Mouse (Mus musculus): ENCODE data around the gene Lrrc2. TPM values are rescaled to one million over a fixed set of nuclear protein-coding genes. Genes with fewer than 3 reads are reported as not detected.

Lrrc2 gene
- total and polyA plus RNA-seq, 3 experiments = 1.6 to 3.6 (median 1.6) TPM

DNA sequence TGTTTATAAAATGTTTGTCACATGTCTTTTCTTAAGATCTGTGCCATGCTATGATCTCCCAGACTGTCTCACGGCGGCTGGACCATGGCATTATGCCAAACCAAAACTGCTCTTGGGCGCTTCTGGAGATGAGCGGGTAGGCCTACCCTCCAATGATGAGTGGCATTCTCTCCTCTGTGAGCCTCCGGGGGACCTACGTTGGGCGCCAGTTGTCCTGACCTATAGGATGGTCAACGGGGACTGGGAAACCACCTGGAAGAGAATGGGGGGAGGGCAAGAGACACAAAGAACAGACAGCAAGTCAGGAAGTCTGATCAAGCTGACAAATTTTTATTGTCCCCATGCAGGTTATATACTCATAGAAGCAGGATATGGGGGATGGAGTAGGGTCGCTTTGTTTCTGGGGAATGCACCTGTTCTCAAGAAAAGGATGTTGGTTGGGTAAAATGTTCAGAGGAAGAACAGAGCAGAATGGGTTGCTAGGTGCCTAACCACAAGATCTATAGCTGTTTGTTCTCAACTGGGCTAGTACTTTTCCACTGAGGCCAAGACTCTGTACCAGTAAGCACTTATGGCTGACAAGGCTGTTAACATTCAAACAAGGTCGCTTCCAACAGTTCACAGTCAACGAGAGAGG is 44.0 kb upstream of the Lrrc2 start:
- no peak overlapping the region for H3K4me2 ChIP-seq (ENCODE audit: insufficient read depth, low read depth, poor library complexity, severe bottlenecking)
- H3K9ac ChIP-seq (ENCODE audit: insufficient read depth, low read depth) = no peak overlapping the region
- no peaks in the 10 kb centered on the region for H3K36me3 ChIP-seq (replicated peaks in 1 of 2; ENCODE audit: control insufficient read depth in 1 of 2, insufficient read depth in 1 of 2, low read length in 1 of 2)
- H3K9me3 ChIP-seq (replicated peaks; ENCODE audit: low read length) = peaks cover 13% of the 10 kb centered on the region
- no peaks in the 10 kb centered on the region for H3K27me3 ChIP-seq (replicated peaks)
- H3K4me3 ChIP-seq (replicated peaks in 1 of 3; ENCODE audit: low read depth in 2 of 3, low read length in 2 of 3, poor library complexity in 1 of 3) = no peak overlapping the region
- dilution Hi-C loops (cut with MboI; ENCODE audit: extremely low pct_ligation_motif_present, extremely low pct_unique_long_range_greater_than_20kb, low sequenced_read_pairs) = no loop called here
- TF ChIP-seq POLR2AphosphoS2 (IDR thresholded peaks at IDR 0.05; ENCODE audit: low read depth, low read length) (no peak), EP300 (IDR thresholded peaks at IDR 0.05; ENCODE audit: low read length) (no peak), IRF4 (IDR thresholded peaks at IDR 0.05; ENCODE audit: low read depth, low read length) (no peak), NELFE (IDR thresholded peaks at IDR 0.05; ENCODE audit: low read depth, low read length) (no peak), TBP (conservative IDR thresholded peaks at IDR 0.05; ENCODE audit: low read depth, low read length) (no peak), MAX (IDR thresholded peaks at IDR 0.05; ENCODE audit: low read length) (no peak), MAZ (IDR thresholded peaks at IDR 0.05; ENCODE audit: low read depth, low read length) (no peak), CHD2 (IDR thresholded peaks at IDR 0.05; ENCODE audit: low read length) (no peak), USF1 (IDR thresholded peaks at IDR 0.05; ENCODE audit: low read depth, low read length) (no peak), ZC3H11A (IDR thresholded peaks at IDR 0.05; ENCODE audit: low read depth, low read length) (no peak), SIN3A (IDR thresholded peaks at IDR 0.05; ENCODE audit: low read length) (no peak), E2F4 (IDR thresholded peaks at IDR 0.05; ENCODE audit: insufficient replicate concordance, low read depth, low read length) (no peak), ZMIZ1 (IDR thresholded peaks at IDR 0.05; ENCODE audit: low read depth, low read length) (no peak), POLR2A (IDR thresholded peaks at IDR 0.05; ENCODE audit: low read depth, low read length) (no peak), RAD21 (IDR thresholded peaks at IDR 0.05; ENCODE audit: low read depth, low read length) (no peak), NRF1 (IDR thresholded peaks at IDR 0.05; ENCODE audit: low read depth, low read length) (no peak), JUND (conservative IDR thresholded peaks at IDR 0.05; ENCODE audit: low read depth, low read length) (no peak), SMC3 (IDR thresholded peaks at IDR 0.05; ENCODE audit: low read depth, low read length) (no peak)
- H3K4me1 ChIP-seq (ENCODE audit: control insufficient read depth in 1 of 2, insufficient read depth in 2 of 2) = peaks cover 6 to 39% of the 10 kb centered on the region in 2 experiments
- H3K27ac ChIP-seq (ENCODE audit: insufficient read depth, low read depth) = no peak overlapping the region
- H3K79me2 ChIP-seq (replicated peaks; ENCODE audit: control insufficient read depth, extremely low read depth, insufficient read depth, poor library complexity, severe bottlenecking) = no peaks in the 10 kb centered on the region
- DNase-seq (ENCODE audit: extremely low read depth) = no peak
- in situ Hi-C loops (cut with MboI; ENCODE audit: low pct_ligation_motif_present, low pct_unique_long_range_greater_than_20kb, low sequenced_read_pairs) = no loop called here

DNA sequence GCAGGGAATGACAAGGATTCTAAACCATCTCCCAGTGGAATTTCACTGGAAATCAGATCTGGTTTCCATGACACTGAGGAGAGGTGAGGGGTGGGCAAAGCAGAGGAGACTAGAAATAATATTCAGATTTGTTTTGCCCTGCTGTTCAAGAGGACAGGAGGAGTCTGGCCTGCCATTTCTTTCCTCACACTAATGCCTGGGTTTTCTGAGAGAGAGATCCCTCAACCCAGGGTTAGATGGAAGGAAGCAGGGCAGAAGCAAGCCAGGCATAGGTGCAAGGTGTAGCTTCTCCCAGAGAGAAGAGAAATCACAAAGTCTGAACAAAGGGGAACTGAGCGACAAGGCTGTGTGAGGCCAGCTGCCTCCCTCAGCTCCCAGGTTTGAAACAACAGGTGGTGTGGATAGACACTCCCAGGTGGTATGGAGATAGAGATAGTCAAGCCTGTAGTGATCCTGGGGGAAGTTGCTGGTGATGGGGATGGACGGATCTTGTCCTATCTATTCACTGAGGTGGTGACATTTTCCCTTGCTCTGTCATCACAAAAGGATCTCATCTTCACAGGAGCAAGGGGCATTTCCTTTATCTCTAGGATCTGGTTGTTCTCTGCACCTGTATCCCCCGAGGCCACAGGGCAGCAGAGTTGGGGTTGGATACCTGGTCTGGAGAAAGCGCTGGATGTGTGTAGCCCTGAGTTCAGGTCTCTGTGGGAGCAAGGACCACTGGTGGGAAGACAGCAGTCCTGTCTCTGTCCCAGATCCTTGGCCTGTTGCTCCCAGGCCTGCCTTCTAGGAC is 43.3 kb upstream of the Lrrc2 start:
- H3K9me3 ChIP-seq (replicated peaks; ENCODE audit: low read length) = peaks cover 13% of the 10 kb centered on the region
- H3K36me3 ChIP-seq (replicated peaks in 1 of 2; ENCODE audit: control insufficient read depth in 1 of 2, insufficient read depth in 1 of 2, low read length in 1 of 2) = no peaks in the 10 kb centered on the region
- in situ Hi-C loops (cut with MboI; ENCODE audit: low pct_ligation_motif_present, low pct_unique_long_range_greater_than_20kb, low sequenced_read_pairs) (no loop called here), dilution Hi-C loops (cut with MboI; ENCODE audit: extremely low pct_ligation_motif_present, extremely low pct_unique_long_range_greater_than_20kb, low sequenced_read_pairs) (no loop called here)
- H3K4me3 ChIP-seq (replicated peaks in 1 of 3; ENCODE audit: low read depth in 2 of 3, low read length in 2 of 3, poor library complexity in 1 of 3) = no peak overlapping the region
- peaks cover 6 to 39% of the 10 kb centered on the region in 2 experiments for H3K4me1 ChIP-seq (ENCODE audit: control insufficient read depth in 1 of 2, insufficient read depth in 2 of 2)
- H3K27ac ChIP-seq (ENCODE audit: insufficient read depth, low read depth) = no peak overlapping the region
- TF ChIP-seq PAX5 (IDR thresholded peaks at IDR 0.05; ENCODE audit: low read length) (no peak), CHD2 (IDR thresholded peaks at IDR 0.05; ENCODE audit: low read length) (no peak), JUND (conservative IDR thresholded peaks at IDR 0.05; ENCODE audit: low read depth, low read length) (no peak), GABPA (IDR thresholded peaks at IDR 0.05; ENCODE audit: insufficient replicate concordance, low read depth, low read length) (no peak), POLR2AphosphoS2 (IDR thresholded peaks at IDR 0.05; ENCODE audit: low read depth, low read length) (no peak), ETS1 (conservative IDR thresholded peaks at IDR 0.05; ENCODE audit: low read depth, low read length) (no peak), RAD21 (IDR thresholded peaks at IDR 0.05; ENCODE audit: low read depth, low read length) (no peak), KAT2A (IDR thresholded peaks at IDR 0.05; ENCODE audit: insufficient replicate concordance, low read length) (no peak), ELF1 (IDR thresholded peaks at IDR 0.05; ENCODE audit: low read depth, low read length) (no peak), USF1 (IDR thresholded peaks at IDR 0.05; ENCODE audit: low read depth, low read length) (no peak)
- H3K4me2 ChIP-seq (ENCODE audit: insufficient read depth, low read depth, poor library complexity, severe bottlenecking) = no peak overlapping the region
- no peak overlapping the region for H3K9ac ChIP-seq (ENCODE audit: insufficient read depth, low read depth)
- no peak for DNase-seq (ENCODE audit: extremely low read depth)
- no peaks in the 10 kb centered on the region for H3K27me3 ChIP-seq (replicated peaks)
- no peaks in the 10 kb centered on the region for H3K79me2 ChIP-seq (replicated peaks; ENCODE audit: control insufficient read depth, extremely low read depth, insufficient read depth, poor library complexity, severe bottlenecking)
